Mouse (Mus musculus) retina, embryonic 14.5 days (tissue): ENCODE data around the gene Neurl2.
A peak's percentile ranks its signal among the peaks of the same experiment; 100 is the strongest.

Experiments
- DNase-seq: peaks from one replicate; pipeline ENCODE4 v3.0.0-alpha.2; 2015; ENCODE audit warnings: low spot score

Gene Neurl2

DNA sequence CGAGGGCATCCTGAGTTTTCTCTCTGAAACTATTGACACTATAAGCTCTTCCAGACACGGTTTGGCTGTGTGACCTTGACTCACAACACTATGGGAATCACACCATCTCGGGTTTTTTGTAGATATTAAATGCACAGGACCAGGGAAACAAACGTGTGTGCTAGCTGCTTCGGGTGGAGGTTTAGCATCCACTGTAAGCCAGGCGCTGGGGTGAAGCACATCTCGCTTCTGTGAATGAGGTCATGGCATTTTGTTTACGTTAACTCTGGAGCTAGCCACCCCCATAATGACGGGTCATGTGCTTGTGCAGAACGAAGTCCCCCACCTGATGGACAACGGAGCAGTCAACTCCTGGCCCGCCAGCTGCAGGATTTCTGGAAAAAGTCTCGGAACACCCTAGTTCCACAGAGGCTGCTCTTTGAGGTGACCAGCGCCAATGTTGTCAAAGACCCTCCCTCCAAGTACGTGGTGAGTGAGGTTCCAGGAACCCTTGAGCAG lies 46.8 kb downstream of the Neurl2 start:
- DNase-seq = peak; percentile 38

DNA sequence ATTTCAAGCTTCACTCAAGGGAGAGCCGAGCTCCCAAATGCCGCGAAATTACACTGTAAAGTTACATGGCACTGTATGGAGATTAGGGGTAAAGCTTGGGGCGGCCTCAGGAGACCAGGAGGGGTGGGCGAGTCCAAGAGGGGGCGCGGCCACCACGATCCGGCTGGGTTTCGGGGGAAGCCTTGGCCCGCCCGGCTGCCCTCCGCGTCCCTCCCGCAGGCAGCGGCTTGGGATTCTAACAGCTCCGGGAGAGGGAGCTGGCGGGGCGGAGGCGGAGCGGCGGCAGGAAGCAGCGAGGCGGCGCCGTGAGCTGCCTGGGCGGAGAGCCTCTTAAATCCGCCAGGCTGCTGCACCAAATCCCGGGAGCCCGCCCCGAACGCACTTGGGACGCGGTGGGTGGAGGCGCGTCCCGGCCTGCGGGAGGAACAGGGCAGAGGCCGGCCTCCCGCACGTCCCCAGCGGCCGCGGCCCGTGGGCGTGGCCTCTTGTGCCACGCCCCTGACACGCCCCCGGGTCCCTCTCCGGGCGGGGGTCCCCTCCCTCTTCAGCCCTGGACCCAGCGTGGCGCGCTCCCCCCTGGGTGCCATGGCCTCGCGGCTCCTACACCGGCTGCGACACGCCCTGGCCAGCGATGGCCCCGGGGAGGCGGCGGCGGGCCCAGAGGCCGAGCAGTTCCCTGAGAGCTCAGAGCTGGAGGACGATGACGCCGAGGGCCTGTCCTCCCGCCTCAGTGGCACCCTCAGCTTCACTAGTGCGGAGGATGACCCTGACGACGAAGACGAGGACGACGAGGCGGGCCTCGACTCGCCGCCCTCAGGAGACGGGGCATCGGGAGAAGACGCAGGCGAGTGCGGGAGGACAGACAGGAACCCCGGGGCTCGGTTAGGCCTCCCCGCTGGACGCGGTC lies 47.5 kb downstream of the Neurl2 start, which contains the start of gene Snx21:
TSS of gene Snx21 (plus strand) at position 343 of the 907 bp plus-strand sequence.
- DNase-seq = peak; percentile 88

GRCm38 (mm10) chr2:164784869-164785420 lies 48.3 kb downstream of the Neurl2 start:
- DNase-seq = no peak

DNA sequence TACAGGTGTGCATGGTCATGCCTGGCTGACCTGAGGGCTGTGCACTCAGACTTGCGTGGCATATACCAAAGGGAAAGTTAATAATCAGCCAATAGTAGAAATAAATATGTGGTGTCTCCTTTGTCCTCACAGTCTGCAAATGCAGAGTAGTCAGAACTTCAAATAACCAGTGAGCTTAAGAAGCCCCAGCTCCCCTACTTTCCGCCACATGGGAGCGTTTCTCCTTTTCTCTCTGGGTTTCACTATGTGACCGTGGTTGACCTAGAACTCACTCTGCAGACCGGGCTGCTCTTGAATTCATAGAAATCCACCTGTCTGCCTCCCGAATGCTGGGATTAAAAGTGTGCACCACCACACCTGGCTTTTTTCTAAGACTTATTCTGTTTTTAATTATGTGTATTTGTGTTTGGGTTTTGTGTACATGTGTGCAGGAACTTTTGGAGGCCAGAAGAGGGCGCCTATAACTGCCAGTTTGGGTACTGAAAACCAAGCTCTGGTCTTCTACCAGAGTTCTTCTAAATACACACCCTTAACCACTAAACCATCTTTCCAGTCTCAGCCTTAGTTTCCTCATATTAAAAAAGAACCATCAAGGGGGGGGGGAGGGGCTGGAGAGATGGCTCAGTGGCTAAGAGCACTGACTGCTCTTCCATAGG lies 49.2 kb downstream of the Neurl2 start:
- DNase-seq = peak; percentile 42

DNA sequence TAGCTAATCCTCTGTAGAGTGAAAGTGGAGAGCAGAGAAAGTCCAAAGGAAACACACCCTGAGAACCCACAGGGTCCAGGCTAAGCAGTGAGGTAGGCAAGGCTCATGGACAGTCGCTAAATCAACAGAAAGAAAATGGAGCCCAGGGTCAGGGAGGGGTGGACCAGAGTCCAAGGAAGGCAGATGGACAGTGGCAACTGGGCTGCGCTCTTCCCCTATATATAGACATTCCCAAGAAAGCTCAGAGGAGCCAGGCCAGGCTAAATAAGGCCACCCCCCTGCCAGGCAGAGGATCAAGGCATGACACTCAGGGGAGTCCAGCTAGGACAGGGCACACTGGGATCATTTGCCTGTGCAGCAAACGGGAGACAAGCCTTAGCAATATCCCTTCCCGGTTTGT lies 51.4 kb downstream of the Neurl2 start:
- DNase-seq = no peak
